Mouse (Mus musculus): ENCODE measurements at regions not wholly inside any gene's neighbourhood (a gene's known extent, or its start where the extent isn't known, plus 50 kb on each side); places are given as distances from the start of the nearest gene placed in this dataset.

DNA sequence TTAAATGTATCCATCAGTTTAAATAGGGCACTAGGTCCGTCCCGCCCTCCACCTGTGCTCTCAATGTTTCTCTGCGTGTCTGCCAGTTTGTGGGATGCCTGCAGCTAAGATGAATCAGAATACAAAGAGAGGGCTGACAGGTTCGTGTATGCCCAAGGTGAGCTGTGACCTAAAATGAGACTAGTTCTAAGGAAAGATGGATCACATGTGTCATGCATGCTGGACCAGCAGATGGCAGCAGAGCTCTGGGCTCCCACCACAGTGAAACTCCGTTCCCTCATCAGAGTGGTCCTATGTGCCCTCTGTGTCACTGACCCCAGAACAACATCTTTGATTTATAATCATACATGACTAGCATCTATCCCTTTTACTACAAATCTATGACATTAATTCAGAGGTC, 180.3 kb downstream of the 1700010I14Rik start:
- TF ChIP-seq CTCF (IDR thresholded peaks at IDR 0.05; ENCODE audit: low read depth): peak; percentile 94
- TF ChIP-seq EP300 (optimal IDR thresholded peaks at IDR 0.05): no peak
- H3K4me3 ChIP-seq (ENCODE audit: low read depth, low read length): peak overlapping the region; percentile 31
- 0% methylated on average over 5 of the region's 5 CpGs for WGBS
- ATAC-seq (ENCODE audit: low FRiP score, low TSS enrichment) (no peak), DNase-seq (ENCODE audit: low spot score) (peak; percentile 66)
- no peaks in the 10 kb centered on the region for H3K27me3 ChIP-seq (ENCODE audit: control insufficient read depth, insufficient read depth, low read length)
- peak overlapping the region; percentile 57 for H3K4me2 ChIP-seq (replicated peaks; ENCODE audit: low read depth)
- no peak overlapping the region for H3K27ac ChIP-seq (replicated peaks)
- no peaks in the 10 kb centered on the region for H3K36me3 ChIP-seq (ENCODE audit: control insufficient read depth, insufficient read depth, low read length)
- no peak overlapping the region for H3K9ac ChIP-seq (ENCODE audit: low read length)
- no peaks in the 10 kb centered on the region for H3K9me3 ChIP-seq (ENCODE audit: control insufficient read depth, low read length)
- H3K4me1 ChIP-seq (replicated peaks; ENCODE audit: control insufficient read depth, insufficient read depth): peaks cover 6% of the 10 kb centered on the region; the same call in 1 of the 2 replicates

DNA sequence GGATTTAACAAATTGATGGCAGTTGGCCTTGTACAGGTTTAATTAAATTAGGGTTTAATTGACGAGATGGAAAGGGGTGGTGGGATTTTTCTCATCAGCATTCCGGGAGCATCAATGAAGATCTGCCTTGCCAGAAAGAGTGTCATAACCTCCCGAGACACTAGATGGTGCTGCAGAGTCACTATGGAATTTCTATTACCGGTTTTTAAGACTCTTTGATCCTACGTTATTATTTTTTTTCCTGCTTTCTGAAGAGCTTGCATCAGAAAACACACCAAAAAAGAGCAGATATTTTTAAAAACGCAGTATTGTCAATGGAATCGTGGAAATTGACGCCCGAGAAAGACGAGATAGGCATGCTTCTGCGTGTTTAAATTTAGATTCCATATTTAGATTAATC, 181.2 kb downstream of the 1700010I14Rik start:
- TF ChIP-seq EP300 (optimal IDR thresholded peaks at IDR 0.05) (no peak), CTCF (IDR thresholded peaks at IDR 0.05; ENCODE audit: low read depth) (peak; percentile 84)

DNA sequence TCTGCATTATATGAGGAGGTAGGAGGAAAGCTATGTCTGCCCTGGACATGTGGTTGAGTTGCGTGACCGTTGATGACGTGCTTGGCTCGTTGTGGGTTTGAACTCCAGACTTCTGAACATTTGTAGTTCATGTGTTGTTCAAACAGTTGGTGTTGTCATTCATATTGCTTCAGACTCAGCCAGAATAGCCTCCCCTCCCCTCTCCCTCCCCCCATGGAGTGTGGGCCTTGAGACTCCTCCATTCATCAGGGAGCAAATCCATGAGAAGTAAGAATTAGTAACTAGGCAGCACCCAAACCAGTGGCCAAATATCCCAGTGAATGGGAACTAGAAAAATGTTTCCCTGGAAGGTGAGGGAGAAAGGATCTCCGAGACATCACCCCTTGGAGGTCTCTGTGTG, 209.0 kb downstream of the 1700010I14Rik start:
- no peak overlapping the region for H3K4me3 ChIP-seq (ENCODE audit: low read depth, low read length)
- H3K9me3 ChIP-seq (ENCODE audit: control insufficient read depth, low read length): no peaks in the 10 kb centered on the region
- no peak for TF ChIP-seq EP300 (optimal IDR thresholded peaks at IDR 0.05)
- no peak for TF ChIP-seq CTCF (IDR thresholded peaks at IDR 0.05; ENCODE audit: low read depth)
- no peaks in the 10 kb centered on the region for H3K4me1 ChIP-seq (replicated peaks; ENCODE audit: control insufficient read depth, insufficient read depth)
- H3K27ac ChIP-seq (replicated peaks): no peak overlapping the region
- no peaks in the 10 kb centered on the region for H3K27me3 ChIP-seq (ENCODE audit: control insufficient read depth, insufficient read depth, low read length)
- DNase-seq (ENCODE audit: low spot score) (no peak), ATAC-seq (ENCODE audit: low FRiP score, low TSS enrichment) (no peak)
- no peak overlapping the region for H3K4me2 ChIP-seq (replicated peaks; ENCODE audit: low read depth)
- no peak overlapping the region for H3K9ac ChIP-seq (ENCODE audit: low read length)
- WGBS: 83% methylated on average over 5 of the region's 5 CpGs
- no peaks in the 10 kb centered on the region for H3K36me3 ChIP-seq (ENCODE audit: control insufficient read depth, insufficient read depth, low read length)

More for the DNA sequence above, 181.2 kb downstream of the 1700010I14Rik start:
- H3K36me3 ChIP-seq (ENCODE audit: control insufficient read depth, insufficient read depth, low read length): no peaks in the 10 kb centered on the region
- ATAC-seq (ENCODE audit: low FRiP score, low TSS enrichment): no peak
- H3K4me3 ChIP-seq (ENCODE audit: low read depth, low read length): no peak overlapping the region
- no peak overlapping the region for H3K9ac ChIP-seq (ENCODE audit: low read length)
- DNase-seq (ENCODE audit: low spot score): peak; percentile 53
- no peak overlapping the region for H3K27ac ChIP-seq (replicated peaks)
- H3K9me3 ChIP-seq (ENCODE audit: control insufficient read depth, low read length): no peaks in the 10 kb centered on the region
- peaks cover 6% of the 10 kb centered on the region; the same call in 1 of the 2 replicates for H3K4me1 ChIP-seq (replicated peaks; ENCODE audit: control insufficient read depth, insufficient read depth)
- WGBS: 9% methylated on average over 11 of the region's 11 CpGs
- no peak overlapping the region for H3K4me2 ChIP-seq (replicated peaks; ENCODE audit: low read depth)
- no peaks in the 10 kb centered on the region for H3K27me3 ChIP-seq (ENCODE audit: control insufficient read depth, insufficient read depth, low read length)

DNA sequence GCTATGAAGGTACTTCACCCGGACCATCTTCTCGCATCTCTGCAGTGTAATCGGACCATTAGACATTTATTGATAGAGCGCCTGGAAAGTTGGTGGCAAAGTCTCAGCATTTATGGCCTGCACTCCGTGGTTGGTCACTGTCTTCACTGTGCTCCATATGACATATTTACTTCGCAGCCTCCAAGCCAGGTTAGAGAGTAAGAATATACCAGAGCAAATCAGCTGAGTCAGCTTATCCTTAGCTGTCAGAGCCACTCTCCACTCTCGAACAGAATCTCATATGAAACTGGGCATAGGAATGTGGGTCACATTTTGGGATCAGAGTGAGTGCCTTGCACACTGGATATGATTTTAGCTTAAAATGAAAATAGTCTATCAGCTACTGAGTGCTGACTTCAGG, 212.3 kb downstream of the 1700010I14Rik start:
- Histone ChIP-seq H3K4me2 (replicated peaks; ENCODE audit: low read depth) (no peak overlapping the region), H3K4me3 (ENCODE audit: low read depth, low read length) (no peak overlapping the region), H3K27me3 (ENCODE audit: control insufficient read depth, insufficient read depth, low read length) (no peaks in the 10 kb centered on the region), H3K9ac (ENCODE audit: low read length) (no peak overlapping the region), H3K9me3 (ENCODE audit: control insufficient read depth, low read length) (no peaks in the 10 kb centered on the region), H3K27ac (replicated peaks) (no peak overlapping the region), H3K4me1 (replicated peaks; ENCODE audit: control insufficient read depth, insufficient read depth) (no peaks in the 10 kb centered on the region), H3K36me3 (ENCODE audit: control insufficient read depth, insufficient read depth, low read length) (no peaks in the 10 kb centered on the region)
- 91% methylated on average over 7 of the region's 7 CpGs for WGBS
- ATAC-seq (ENCODE audit: low FRiP score, low TSS enrichment) (no peak), DNase-seq (ENCODE audit: low spot score) (no peak)
- TF ChIP-seq EP300 (optimal IDR thresholded peaks at IDR 0.05) (no peak), CTCF (IDR thresholded peaks at IDR 0.05; ENCODE audit: low read depth) (no peak)

DNA sequence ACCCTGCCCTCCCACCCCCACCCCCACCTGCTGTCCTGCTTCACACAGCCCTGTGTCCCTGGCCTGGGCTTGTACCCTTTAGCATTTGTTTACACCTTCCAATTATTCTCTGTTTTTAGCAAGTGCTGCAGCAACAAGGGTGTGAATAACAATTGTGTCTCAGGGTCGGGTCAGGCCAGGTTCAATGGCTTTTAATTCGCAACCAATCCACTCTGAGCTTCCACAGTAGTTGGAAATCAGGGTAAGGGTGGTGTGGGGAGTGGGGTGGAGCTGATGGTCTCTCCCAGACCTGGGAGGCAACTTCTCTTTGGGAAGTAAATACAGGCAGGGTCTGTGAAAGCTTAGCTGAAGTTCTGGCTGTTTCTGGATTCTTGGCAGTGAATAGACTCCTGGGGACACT, 214.4 kb downstream of the 1700010I14Rik start:
- 12% methylated on average over 2 of the region's 2 CpGs for WGBS
- Histone ChIP-seq H3K36me3 (ENCODE audit: control insufficient read depth, insufficient read depth, low read length) (no peaks in the 10 kb centered on the region), H3K4me3 (ENCODE audit: low read depth, low read length) (no peak overlapping the region), H3K9me3 (ENCODE audit: control insufficient read depth, low read length) (no peaks in the 10 kb centered on the region), H3K4me2 (replicated peaks; ENCODE audit: low read depth) (no peak overlapping the region), H3K27ac (replicated peaks) (no peak overlapping the region), H3K4me1 (replicated peaks; ENCODE audit: control insufficient read depth, insufficient read depth) (no peaks in the 10 kb centered on the region), H3K27me3 (ENCODE audit: control insufficient read depth, insufficient read depth, low read length) (no peaks in the 10 kb centered on the region), H3K9ac (ENCODE audit: low read length) (no peak overlapping the region)
- no peak for ATAC-seq (ENCODE audit: low FRiP score, low TSS enrichment)
- no peak for DNase-seq (ENCODE audit: low spot score)
- TF ChIP-seq CTCF (IDR thresholded peaks at IDR 0.05; ENCODE audit: low read depth) (no peak), EP300 (optimal IDR thresholded peaks at IDR 0.05) (no peak)

DNA sequence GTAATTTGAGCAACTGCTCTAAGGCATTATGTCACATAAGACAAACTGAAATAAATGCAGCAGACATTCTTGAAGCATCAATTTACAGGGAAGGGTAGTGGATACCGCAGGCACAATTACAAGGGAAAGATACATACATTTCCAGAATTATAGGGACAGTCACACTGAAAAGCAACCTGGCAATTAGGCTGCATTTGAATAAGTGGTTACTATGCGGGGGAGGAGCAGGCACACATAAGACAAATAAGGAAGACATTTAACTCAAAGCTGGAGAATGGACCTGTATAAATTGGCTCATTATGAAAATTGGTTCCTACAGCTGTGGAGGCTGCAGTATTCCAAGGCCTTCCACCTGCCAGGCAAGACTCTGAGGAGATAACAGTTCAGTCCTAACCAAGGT, 211.2 kb upstream of the Gm17728 start:
- no peak for ATAC-seq (ENCODE audit: low FRiP score, low TSS enrichment)
- Histone ChIP-seq H3K4me1 (replicated peaks; ENCODE audit: control insufficient read depth, insufficient read depth) (no peaks in the 10 kb centered on the region), H3K27me3 (ENCODE audit: control insufficient read depth, insufficient read depth, low read length) (no peaks in the 10 kb centered on the region), H3K9ac (ENCODE audit: low read length) (no peak overlapping the region), H3K9me3 (ENCODE audit: control insufficient read depth, low read length) (no peaks in the 10 kb centered on the region), H3K27ac (replicated peaks) (no peak overlapping the region), H3K4me2 (replicated peaks; ENCODE audit: low read depth) (no peak overlapping the region), H3K4me3 (ENCODE audit: low read depth, low read length) (no peak overlapping the region), H3K36me3 (ENCODE audit: control insufficient read depth, insufficient read depth, low read length) (no peaks in the 10 kb centered on the region)
- WGBS: 90% methylated on average over 2 of the region's 2 CpGs
- DNase-seq (ENCODE audit: low spot score): no peak
- TF ChIP-seq EP300 (optimal IDR thresholded peaks at IDR 0.05) (no peak), CTCF (IDR thresholded peaks at IDR 0.05; ENCODE audit: low read depth) (no peak)
